Mouse (Mus musculus) kidney, embryonic 16.5 days (tissue): ENCODE data around the gene Bcor. TPM values are rescaled to one million over a fixed set of nuclear protein-coding genes. Genes with fewer than 3 reads are reported as not detected.

ENCODE experiments used
- ATAC-seq: fragments of 200-750 bp; cut with Nextera tagmentation; 2 replicates; pipeline ENCODE4 v1.8.0; 2017; ENCODE audit warnings: moderate TSS enrichment; ENCODE audit not compliant: low FRiP score, low TSS enrichment
- H3K27ac ChIP-seq: fragments of 300-500 bp; sonication (generic); 2 replicates; pipeline ENCODE4 v1.5.1; 2014; ENCODE audit warnings: low read length
- H3K27me3 ChIP-seq: fragments of 300-500 bp; sonication (generic); 2 replicates; pipeline ENCODE4 v1.6.1; 2014; ENCODE audit warnings: low read length, control low read depth, mixed read lengths; ENCODE audit not compliant: insufficient read depth
- H3K36me3 ChIP-seq: fragments of 300-500 bp; sonication (generic); 2 replicates; pipeline ENCODE4 v1.6.1; 2014; ENCODE audit warnings: low read length, control low read depth, mixed read lengths; ENCODE audit not compliant: insufficient read depth
- H3K4me1 ChIP-seq: fragments of 300-500 bp; sonication (generic); 2 replicates; pipeline ENCODE4 v1.6.1; 2014; ENCODE audit warnings: low read length, control low read depth, mixed read lengths; ENCODE audit not compliant: insufficient read depth
- H3K4me2 ChIP-seq: fragments of 300-500 bp; sonication (generic); replicated peaks from 2 replicates; pipeline ENCODE4 v1.6.1; 2014; ENCODE audit warnings: low read depth, low read length
- H3K4me3 ChIP-seq: fragments of 300-500 bp; sonication (generic); 2 replicates; pipeline ENCODE4 v1.5.1; 2014; ENCODE audit warnings: mild to moderate bottlenecking, low read length
- H3K9ac ChIP-seq: fragments of 300-500 bp; sonication (generic); replicated peaks from 2 replicates; pipeline ENCODE4 v1.6.1; 2014; ENCODE audit warnings: low read length
- H3K9me3 ChIP-seq: fragments of 300-500 bp; sonication (generic); 2 replicates; pipeline ENCODE4 v1.6.1; 2016; ENCODE audit warnings: low read length, control low read depth
- WGBS: fragments of 180-500 bp; shearing (Covaris S2); extraction: QIAGEN DNeasy Blood & Tissue Kit; methylation state at CpG from one replicate; pipeline ENCODE4 v1.1.7; 2014; 5-methylcytosine and 5-hydroxymethylcytosine counted together
- polyA plus RNA-seq: library from polyadenylated mRNA; unstranded; fragments of >200 nt; fragmentation: Nextera tagmentation; extraction: Ambion mirVana; gene quantifications from 2 replicates; pipeline ENCODE4 v1.2.1, GENCODE M21; 2015

Bcor gene
- polyA plus RNA-seq, 1 experiment from 2014 or later = 16.7 TPM

DNA sequence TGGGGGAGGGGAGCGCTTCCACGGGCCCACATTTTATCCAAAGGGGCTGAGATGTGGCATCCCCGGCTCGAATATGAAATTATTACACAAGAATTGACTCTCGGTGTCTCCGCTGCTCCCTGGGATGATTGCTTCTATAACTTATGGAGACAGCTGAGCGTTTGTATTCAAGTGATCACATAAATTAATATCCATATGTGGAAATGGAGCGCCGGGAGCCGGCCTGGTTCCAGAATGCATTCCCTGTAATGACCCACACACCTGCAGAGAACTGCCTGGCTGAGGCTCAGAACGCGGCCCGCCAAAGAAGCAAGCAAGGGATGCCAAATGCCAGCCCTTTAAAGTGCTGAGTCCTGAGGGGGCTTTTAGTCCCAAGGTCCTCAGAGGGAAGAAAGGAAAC, 170.7 kb downstream of the Bcor start:
- no peak overlapping the region for H3K9ac ChIP-seq
- H3K4me1 ChIP-seq = no peaks in the 10 kb centered on the region
- peaks cover 8% of the 10 kb centered on the region; the same call in 1 of the 2 replicates for H3K27me3 ChIP-seq
- no peaks in the 10 kb centered on the region for H3K9me3 ChIP-seq
- no peak overlapping the region for H3K4me2 ChIP-seq
- 86% methylated on average over 13 of the region's 13 CpGs for WGBS
- H3K4me3 ChIP-seq = no peak overlapping the region
- H3K36me3 ChIP-seq = no peaks in the 10 kb centered on the region
- no peak for ATAC-seq
- no peak overlapping the region for H3K27ac ChIP-seq

DNA sequence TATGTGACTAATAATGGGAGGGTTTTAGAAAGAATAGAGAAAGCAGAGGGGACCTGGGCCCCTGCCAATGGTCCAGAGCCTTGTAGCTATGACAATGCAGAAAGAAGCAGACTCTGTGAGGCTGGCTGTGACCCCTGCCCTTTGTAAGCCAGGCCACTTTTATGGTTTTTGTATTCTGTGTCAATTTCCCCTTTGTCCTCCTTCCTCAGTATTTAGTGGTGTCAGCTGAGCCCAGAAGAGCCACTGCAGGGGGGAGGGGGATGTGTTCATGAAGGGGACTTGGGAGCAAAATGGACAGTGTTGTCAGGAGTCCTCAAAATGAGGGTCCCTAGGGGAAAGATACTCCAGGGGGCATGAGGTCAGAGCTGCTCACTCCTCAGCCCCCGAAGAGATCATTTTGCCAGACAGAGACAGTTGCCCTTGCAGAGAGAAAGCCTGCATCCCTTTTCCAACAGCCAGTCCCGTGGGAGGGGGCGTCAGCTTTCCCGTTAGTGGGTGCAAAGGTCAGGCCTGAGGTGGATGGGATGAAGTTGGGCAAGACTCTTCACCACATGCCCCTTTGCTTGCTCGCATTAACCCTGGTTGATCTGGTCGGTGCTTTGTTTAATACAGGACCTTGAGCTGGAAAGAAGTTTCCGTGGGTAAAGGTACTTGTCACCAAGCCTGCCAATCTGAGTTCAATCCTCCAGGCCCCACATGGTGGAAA, 171.8 kb downstream of the Bcor start:
- 65% methylated on average over 7 of the region's 7 CpGs for WGBS

DNA sequence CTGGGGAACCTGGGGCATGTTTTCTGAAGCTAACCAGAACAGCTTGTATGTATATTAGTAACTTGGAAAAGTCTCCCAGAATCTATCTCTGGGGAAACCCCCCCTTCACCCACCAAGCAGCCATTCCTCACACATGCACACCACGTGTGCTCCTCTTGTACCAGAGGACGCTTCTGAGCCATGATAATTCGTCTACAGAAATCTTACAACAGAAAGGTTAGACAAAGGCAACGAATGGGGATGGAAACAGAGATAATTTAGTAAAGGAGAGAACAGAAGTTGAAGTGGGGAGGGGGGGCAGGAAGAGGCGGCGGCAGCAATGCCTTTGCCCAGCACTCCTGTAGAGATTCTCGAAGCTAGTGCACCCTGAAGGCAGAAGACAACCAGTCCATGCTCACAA, 172.6 kb downstream of the Bcor start:
- Histone ChIP-seq H3K4me1 (no peaks in the 10 kb centered on the region), H3K27me3 (peaks cover 5% of the 10 kb centered on the region; the same call in 1 of the 2 replicates), H3K9ac (no peak overlapping the region), H3K36me3 (no peaks in the 10 kb centered on the region), H3K9me3 (no peaks in the 10 kb centered on the region), H3K4me3 (no peak overlapping the region), H3K27ac (no peak overlapping the region), H3K4me2 (no peak overlapping the region)
- no peak for ATAC-seq
- 74% methylated on average over 7 of the region's 7 CpGs for WGBS

More for the DNA sequence above, 171.8 kb downstream of the Bcor start:
- H3K27me3 ChIP-seq = peaks cover 5% of the 10 kb centered on the region; the same call in 1 of the 2 replicates
- no peaks in the 10 kb centered on the region for H3K36me3 ChIP-seq
- no peak overlapping the region for H3K27ac ChIP-seq
- H3K9me3 ChIP-seq = no peaks in the 10 kb centered on the region
- H3K4me3 ChIP-seq = no peak overlapping the region
- no peak overlapping the region for H3K4me2 ChIP-seq
- H3K9ac ChIP-seq = no peak overlapping the region
- H3K4me1 ChIP-seq = no peaks in the 10 kb centered on the region
- no peak for ATAC-seq
